Mouse (Mus musculus): ENCODE data around the gene Sox5. TPM values are rescaled to one million over a fixed set of nuclear protein-coding genes. Genes with fewer than 3 reads are reported as not detected.

The Sox5 gene
- polyA plus RNA-seq, 1 experiment from 2014 or later: 3.3 TPM

- no peak overlapping the region for H3K27ac ChIP-seq (ENCODE audit: low read depth, low read length)
- no peak overlapping the region for H3K4me2 ChIP-seq (replicated peaks; ENCODE audit: low read depth)
- no peaks in the 10 kb centered on the region for H3K4me1 ChIP-seq (replicated peaks; ENCODE audit: control insufficient read depth, insufficient read depth, low read length)
- no peak overlapping the region for H3K9ac ChIP-seq (ENCODE audit: low read depth, low read length)
- H3K36me3 ChIP-seq (ENCODE audit: control insufficient read depth, insufficient read depth): no peaks in the 10 kb centered on the region
- H3K9me3 ChIP-seq (ENCODE audit: control insufficient read depth): no peaks in the 10 kb centered on the region
- H3K4me3 ChIP-seq (ENCODE audit: low read depth, low read length): no peak overlapping the region
- TF ChIP-seq CTCF (IDR thresholded peaks at IDR 0.05; ENCODE audit: low read depth): no peak
- WGBS: 79% methylated on average over 5 of the region's 5 CpGs
- no peaks in the 10 kb centered on the region for H3K27me3 ChIP-seq (replicated peaks; ENCODE audit: control insufficient read depth, insufficient read depth, low read length)
- no peak for ATAC-seq
These were observed 711.3 kb downstream of the Sox5 start for GRCm38 (mm10) chr6:144070461-144070860.

- no peak for ATAC-seq
- Histone ChIP-seq H3K4me1 (replicated peaks; ENCODE audit: control insufficient read depth, insufficient read depth, low read length) (no peaks in the 10 kb centered on the region), H3K4me3 (ENCODE audit: low read depth, low read length) (no peak overlapping the region), H3K9ac (ENCODE audit: low read depth, low read length) (no peak overlapping the region), H3K9me3 (ENCODE audit: control insufficient read depth) (no peaks in the 10 kb centered on the region), H3K27ac (ENCODE audit: low read depth, low read length) (no peak overlapping the region), H3K27me3 (replicated peaks; ENCODE audit: control insufficient read depth, insufficient read depth, low read length) (no peaks in the 10 kb centered on the region), H3K4me2 (replicated peaks; ENCODE audit: low read depth) (no peak overlapping the region), H3K36me3 (ENCODE audit: control insufficient read depth, insufficient read depth) (no peaks in the 10 kb centered on the region)
- 56% methylated on average over 7 of the region's 7 CpGs for WGBS
- no peak for TF ChIP-seq CTCF (IDR thresholded peaks at IDR 0.05; ENCODE audit: low read depth)
These were observed 714.3 kb downstream of the Sox5 start for GRCm38 (mm10) chr6:144067491-144067890.

- H3K36me3 ChIP-seq (ENCODE audit: control insufficient read depth, insufficient read depth): no peaks in the 10 kb centered on the region
- 89% methylated on average over 8 of the region's 8 CpGs for WGBS
These were observed 719.3 kb downstream of the Sox5 start for GRCm38 (mm10) chr6:144062428-144062827.

GRCm38 (mm10) chr6:144061814-144062213 lies 720.0 kb downstream of the Sox5 start:
- no peak for TF ChIP-seq CTCF (IDR thresholded peaks at IDR 0.05; ENCODE audit: low read depth)
- no peak for ATAC-seq

More at GRCm38 (mm10) chr6:144062428-144062827, 719.3 kb downstream of the Sox5 start:
- no peaks in the 10 kb centered on the region for H3K4me1 ChIP-seq (replicated peaks; ENCODE audit: control insufficient read depth, insufficient read depth, low read length)
- no peak overlapping the region for H3K27ac ChIP-seq (ENCODE audit: low read depth, low read length)
- TF ChIP-seq CTCF (IDR thresholded peaks at IDR 0.05; ENCODE audit: low read depth): no peak
- no peak for ATAC-seq
- H3K9ac ChIP-seq (ENCODE audit: low read depth, low read length): no peak overlapping the region
- H3K4me2 ChIP-seq (replicated peaks; ENCODE audit: low read depth): no peak overlapping the region
- no peaks in the 10 kb centered on the region for H3K9me3 ChIP-seq (ENCODE audit: control insufficient read depth)
- no peaks in the 10 kb centered on the region for H3K27me3 ChIP-seq (replicated peaks; ENCODE audit: control insufficient read depth, insufficient read depth, low read length)
- no peak overlapping the region for H3K4me3 ChIP-seq (ENCODE audit: low read depth, low read length)

GRCm38 (mm10) chr6:144057098-144057632 lies 724.6 kb downstream of the Sox5 start:
- no peak for ATAC-seq
- no peaks in the 10 kb centered on the region for H3K9me3 ChIP-seq (ENCODE audit: control insufficient read depth)
- no peaks in the 10 kb centered on the region for H3K4me1 ChIP-seq (replicated peaks; ENCODE audit: control insufficient read depth, insufficient read depth, low read length)
- no peaks in the 10 kb centered on the region for H3K27me3 ChIP-seq (replicated peaks; ENCODE audit: control insufficient read depth, insufficient read depth, low read length)
- WGBS: 78% methylated on average over 14 of the region's 14 CpGs
- no peak overlapping the region for H3K4me3 ChIP-seq (ENCODE audit: low read depth, low read length)
- H3K4me2 ChIP-seq (replicated peaks; ENCODE audit: low read depth): no peak overlapping the region
- no peak overlapping the region for H3K27ac ChIP-seq (ENCODE audit: low read depth, low read length)
- no peaks in the 10 kb centered on the region for H3K36me3 ChIP-seq (ENCODE audit: control insufficient read depth, insufficient read depth)
- no peak for TF ChIP-seq CTCF (IDR thresholded peaks at IDR 0.05; ENCODE audit: low read depth)
- no peak overlapping the region for H3K9ac ChIP-seq (ENCODE audit: low read depth, low read length)

More at GRCm38 (mm10) chr6:144061814-144062213, 720.0 kb downstream of the Sox5 start:
- Histone ChIP-seq H3K4me2 (replicated peaks; ENCODE audit: low read depth) (no peak overlapping the region), H3K4me1 (replicated peaks; ENCODE audit: control insufficient read depth, insufficient read depth, low read length) (no peaks in the 10 kb centered on the region), H3K36me3 (ENCODE audit: control insufficient read depth, insufficient read depth) (no peaks in the 10 kb centered on the region), H3K9ac (ENCODE audit: low read depth, low read length) (no peak overlapping the region), H3K27me3 (replicated peaks; ENCODE audit: control insufficient read depth, insufficient read depth, low read length) (no peaks in the 10 kb centered on the region), H3K4me3 (ENCODE audit: low read depth, low read length) (no peak overlapping the region), H3K27ac (ENCODE audit: low read depth, low read length) (no peak overlapping the region), H3K9me3 (ENCODE audit: control insufficient read depth) (no peaks in the 10 kb centered on the region)
- WGBS: 87% methylated on average over 8 of the region's 8 CpGs

GRCm38 (mm10) chr6:144056252-144057097 lies 725.3 kb downstream of the Sox5 start:
- 45% methylated on average over 10 of the region's 10 CpGs for WGBS
- no peak for ATAC-seq
- Histone ChIP-seq H3K9me3 (ENCODE audit: control insufficient read depth) (no peaks in the 10 kb centered on the region), H3K27me3 (replicated peaks; ENCODE audit: control insufficient read depth, insufficient read depth, low read length) (no peaks in the 10 kb centered on the region), H3K4me3 (ENCODE audit: low read depth, low read length) (no peak overlapping the region), H3K9ac (ENCODE audit: low read depth, low read length) (no peak overlapping the region), H3K4me2 (replicated peaks; ENCODE audit: low read depth) (no peak overlapping the region), H3K27ac (ENCODE audit: low read depth, low read length) (no peak overlapping the region), H3K4me1 (replicated peaks; ENCODE audit: control insufficient read depth, insufficient read depth, low read length) (no peaks in the 10 kb centered on the region), H3K36me3 (ENCODE audit: control insufficient read depth, insufficient read depth) (no peaks in the 10 kb centered on the region)
- no peak for TF ChIP-seq CTCF (IDR thresholded peaks at IDR 0.05; ENCODE audit: low read depth)

Measured in intestine, postnatal 0 days (tissue).